Mouse (Mus musculus) CD4-positive, CD25-positive, alpha-beta regulatory T cell, adult 2 months (primary cell): ENCODE results near the gene Ccser2.

Source experiments
- DNase-seq: peaks from one replicate; pipeline ENCODE4 v3.0.0-alpha.2; 2012; ENCODE audit warnings: low read depth, low spot score

Gene Ccser2

GRCm38 (mm10) chr14:36868769-36869362 lies 99.7 kb downstream of the Ccser2 start:
- DNase-seq: peak; percentile 32

DNA sequence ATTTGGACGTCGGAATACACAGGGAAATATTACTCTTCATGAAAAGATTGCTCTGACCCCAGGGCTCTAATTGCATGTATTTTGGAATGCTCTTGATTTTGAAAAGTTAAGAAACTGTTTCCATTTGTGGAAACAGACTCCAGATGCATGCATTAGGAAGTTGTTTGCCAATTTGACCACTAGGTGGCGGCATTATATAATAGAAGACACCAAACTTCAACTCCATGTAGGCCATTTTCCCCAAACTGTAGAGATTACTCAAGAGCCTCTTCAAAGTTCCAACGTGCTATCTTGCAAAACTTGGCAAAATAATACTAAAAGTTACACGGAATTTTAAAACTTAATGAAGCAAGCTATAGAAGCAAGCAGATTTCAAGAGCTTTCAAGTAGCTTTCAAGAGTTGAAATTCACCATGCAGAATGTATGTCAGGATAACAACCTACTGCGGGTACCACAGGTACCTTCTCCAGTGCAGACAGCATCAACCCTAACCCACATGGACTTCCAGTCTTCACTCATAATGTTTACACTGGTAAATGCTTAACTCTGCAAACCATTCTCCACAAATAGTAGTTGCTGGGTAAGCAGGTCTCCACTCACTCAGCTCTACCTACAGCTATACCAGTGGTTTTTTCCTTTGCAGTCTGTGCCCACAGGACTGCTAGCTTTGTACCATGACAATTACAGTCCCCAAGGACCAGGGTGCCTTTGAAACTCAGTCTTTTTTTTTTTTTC lies 101.4 kb downstream of the Ccser2 start:
- DNase-seq: peak; percentile 86

DNA sequence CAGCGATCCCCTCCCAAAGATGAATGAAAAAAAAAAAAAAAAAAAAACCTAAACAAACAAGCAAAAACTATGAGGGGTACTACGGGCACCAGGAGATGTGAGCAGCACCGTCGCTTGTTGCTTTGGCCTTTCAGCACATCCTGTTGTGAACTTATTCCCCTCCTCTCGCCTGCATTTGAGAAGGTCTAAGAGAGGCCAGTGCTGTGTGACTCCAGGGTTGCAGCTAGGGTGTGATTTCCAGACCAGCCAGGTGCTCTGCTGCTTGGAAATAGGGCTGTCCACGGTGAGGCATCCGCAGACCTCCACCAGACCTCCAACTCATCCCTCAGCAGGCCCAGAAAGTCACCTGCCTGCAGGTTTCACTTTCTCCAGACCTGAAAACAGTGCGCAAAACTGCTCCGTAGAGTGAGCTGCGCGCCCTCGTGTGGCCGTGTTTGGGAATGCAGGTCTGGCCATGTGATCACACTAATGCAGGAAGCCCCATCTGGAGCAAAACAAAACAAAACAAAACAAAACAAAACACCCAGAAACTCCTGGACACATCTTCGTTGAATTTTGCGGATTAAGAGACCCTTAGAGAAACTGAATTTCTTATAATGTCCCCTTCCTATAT lies 104.6 kb downstream of the Ccser2 start:
- DNase-seq: peak; percentile 96

GRCm38 (mm10) chr14:36862387-36862786 lies 106.2 kb downstream of the Ccser2 start:
- DNase-seq: peak; percentile 81

- DNase-seq: no peak
Measured at GRCm38 (mm10) chr14:36858932-36859331, 109.6 kb downstream of the Ccser2 start.

GRCm38 (mm10) chr14:36852972-36853371 lies 115.6 kb downstream of the Ccser2 start:
- no peak for DNase-seq

GRCm38 (mm10) chr14:36848860-36849259 lies 119.7 kb downstream of the Ccser2 start:
- no peak for DNase-seq
